19 mouse cellular contexts compared by ENCODE assay signal in genomic region chr11:108420751-108421150, GRCm38 (mm10). TPM values are rescaled to one million over a fixed set of nuclear protein-coding genes. Genes with fewer than 3 reads are reported as not detected.
DNase-seq lines count a peak whose midpoint lies in the region; ATAC-seq and TF ChIP-seq lines count a peak whose summit lies in the region.
"Had no signal": no experiment of that assay in that cellular context is flagged by ENCODE, and none has a peak within 500 bp of the region (broad histone marks: within the 10 kb centered on the region; RNA-seq: fewer than 3 reads in every experiment).

No protein-coding gene starts in this region.

- no peak overlapping the region for H3K9ac ChIP-seq in stomach, embryonic 14.5 days (replicated peaks; ENCODE audit: low read depth, low read length)
- no peak overlapping the region for H3K9ac ChIP-seq in stomach, postnatal 0 days (ENCODE audit: low read length)
- no peak overlapping the region for H3K9ac ChIP-seq in ES-E14 (ENCODE audit: insufficient read depth, low read depth, low read length, poor library complexity, severe bottlenecking)
- H3K9ac ChIP-seq in stomach, embryonic 15.5 days = no peak overlapping the region
- H3K9ac ChIP-seq in hindbrain, embryonic 16.5 days (ENCODE audit: low read depth, low read length) = no peak overlapping the region
- H3K9ac ChIP-seq: forebrain, embryonic 13.5 days; forebrain, postnatal 0 days; heart, embryonic 13.5 days; hindbrain, embryonic 15.5 days had no signal

- in situ Hi-C loops in ES-E14 (cut with MboI; ENCODE audit: low sequenced_read_pairs in 2 of 2, unreplicated experiment in 2 of 2) = no loop called here

- H3K27ac ChIP-seq in stomach, embryonic 14.5 days (ENCODE audit: low read length) = no peak overlapping the region
- H3K27ac ChIP-seq in stomach, postnatal 0 days (replicated peaks) = no peak overlapping the region
- H3K27ac ChIP-seq in ES-E14 (ENCODE audit: insufficient read depth, low read depth, low read length, poor library complexity, severe bottlenecking) = no peak overlapping the region
- H3K27ac ChIP-seq in stomach, embryonic 15.5 days = no peak overlapping the region
- H3K27ac ChIP-seq in hindbrain, embryonic 16.5 days (ENCODE audit: low read depth, low read length) = no peak overlapping the region
- H3K27ac ChIP-seq: embryonic facial prominence, embryonic 10.5 days; forebrain, embryonic 13.5 days; heart, embryonic 13.5 days; hindbrain, embryonic 15.5 days had no signal

- no peak for TF ChIP-seq EP300 in stomach, postnatal 0 days (optimal IDR thresholded peaks at IDR 0.05)

- no peaks in the 10 kb centered on the region for H3K4me1 ChIP-seq in stomach, embryonic 14.5 days (ENCODE audit: control insufficient read depth, insufficient read depth, low read length)
- H3K4me1 ChIP-seq in stomach, postnatal 0 days (replicated peaks; ENCODE audit: control insufficient read depth, insufficient read depth) = no peaks in the 10 kb centered on the region
- peaks cover 0 to 7% of the 10 kb centered on the region in 2 experiments; a peak in 2 of 4 replicates for H3K4me1 ChIP-seq in ES-E14 (ENCODE audit: control insufficient read depth in 2 of 2, insufficient read depth in 2 of 2, low read length in 2 of 2, poor library complexity in 1 of 2)
- H3K4me1 ChIP-seq in stomach, embryonic 15.5 days = no peaks in the 10 kb centered on the region
- peaks cover 8% of the 10 kb centered on the region for H3K4me1 ChIP-seq in hindbrain, embryonic 16.5 days (ENCODE audit: control insufficient read depth, insufficient read depth, low read depth, low read length)

- TF ChIP-seq CTCF in stomach, postnatal 0 days (IDR thresholded peaks at IDR 0.05; ENCODE audit: low read depth) = no peak

- ATAC-seq in stomach, embryonic 14.5 days (ENCODE audit: insufficient number of reproducible peaks, insufficient read depth, low FRiP score, low read depth) = no peak
- ATAC-seq in stomach, postnatal 0 days (ENCODE audit: low FRiP score, low TSS enrichment) = no peak
- ATAC-seq in stomach, embryonic 15.5 days (ENCODE audit: insufficient read depth, low FRiP score, low read depth) = no peak
- no peak for ATAC-seq in hindbrain, embryonic 16.5 days
- ATAC-seq: activated CD4-positive, CD25-positive, alpha-beta regulatory T cell, adult 4 months; forebrain, embryonic 13.5 days; forebrain, postnatal 0 days; inflammation-experienced regulatory T-cells, adult 6 months had no signal

- H3K27me3 ChIP-seq in stomach, embryonic 14.5 days (ENCODE audit: control insufficient read depth, insufficient read depth, low read length) = no peaks in the 10 kb centered on the region
- H3K27me3 ChIP-seq in stomach, postnatal 0 days (ENCODE audit: control insufficient read depth, insufficient read depth, low read length) = no peaks in the 10 kb centered on the region
- no peaks in the 10 kb centered on the region for H3K27me3 ChIP-seq in stomach, embryonic 15.5 days (replicated peaks)
- no peaks in the 10 kb centered on the region for H3K27me3 ChIP-seq in hindbrain, embryonic 16.5 days (replicated peaks; ENCODE audit: control insufficient read depth, insufficient read depth, low read length)
- H3K27me3 ChIP-seq: hindbrain, embryonic 15.5 days had no signal

- no peak overlapping the region for H3K4me3 ChIP-seq in stomach, embryonic 14.5 days (ENCODE audit: low read depth, low read length)
- no peak overlapping the region for H3K4me3 ChIP-seq in stomach, postnatal 0 days (ENCODE audit: low read depth, low read length)
- H3K4me3 ChIP-seq in ES-E14 (ENCODE audit: insufficient read depth in 1 of 2, low read depth in 1 of 2, low read length in 2 of 2, poor library complexity in 1 of 2, severe bottlenecking in 1 of 2) = no peak overlapping the region
- no peak overlapping the region for H3K4me3 ChIP-seq in stomach, embryonic 15.5 days (replicated peaks)
- H3K4me3 ChIP-seq in hindbrain, embryonic 16.5 days (ENCODE audit: low read length) = no peak overlapping the region
- H3K4me3 ChIP-seq: embryonic facial prominence, embryonic 10.5 days; forebrain, embryonic 13.5 days; heart, embryonic 13.5 days; hindbrain, embryonic 15.5 days had no signal

- peak overlapping the region; percentile 14; the same call in 1 of the 2 replicates for H3K4me2 ChIP-seq in stomach, embryonic 14.5 days (replicated peaks; ENCODE audit: low read depth, low read length)
- no peak overlapping the region for H3K4me2 ChIP-seq in stomach, postnatal 0 days (replicated peaks; ENCODE audit: low read depth)
- H3K4me2 ChIP-seq in stomach, embryonic 15.5 days = 0 out of 2 replicates have a peak overlapping the region, but pooled peaks have one; percentile 3
- H3K4me2 ChIP-seq in hindbrain, embryonic 16.5 days (ENCODE audit: low read length) = no peak overlapping the region
- H3K4me2 ChIP-seq: forebrain, embryonic 13.5 days; heart, embryonic 13.5 days; hindbrain, embryonic 15.5 days had no signal

- H3K36me3 ChIP-seq in stomach, embryonic 14.5 days (ENCODE audit: control insufficient read depth, insufficient read depth, low read length) = no peaks in the 10 kb centered on the region
- no peaks in the 10 kb centered on the region for H3K36me3 ChIP-seq in stomach, postnatal 0 days (ENCODE audit: control insufficient read depth, insufficient read depth, low read length)
- no peaks in the 10 kb centered on the region for H3K36me3 ChIP-seq in ES-E14 (ENCODE audit: control insufficient read depth, insufficient read depth, low read length, poor library complexity, severe bottlenecking)
- H3K36me3 ChIP-seq in stomach, embryonic 15.5 days = no peaks in the 10 kb centered on the region
- H3K36me3 ChIP-seq in hindbrain, embryonic 16.5 days (ENCODE audit: control insufficient read depth, insufficient read depth, low read length) = no peaks in the 10 kb centered on the region
- H3K36me3 ChIP-seq: embryonic facial prominence, embryonic 10.5 days; heart, embryonic 13.5 days; hindbrain, embryonic 15.5 days had no signal

- 59% methylated on average over 4 of the region's 4 CpGs for WGBS in stomach, embryonic 14.5 days
- 61% methylated on average over 4 of the region's 4 CpGs for WGBS in stomach, postnatal 0 days
- WGBS in stomach, embryonic 15.5 days = 61% methylated on average over 4 of the region's 4 CpGs
- WGBS in hindbrain, embryonic 16.5 days = 75% methylated on average over 4 of the region's 4 CpGs

- H3K9me3 ChIP-seq in stomach, embryonic 14.5 days (ENCODE audit: control insufficient read depth, low read depth, low read length) = no peaks in the 10 kb centered on the region
- H3K9me3 ChIP-seq in stomach, postnatal 0 days (ENCODE audit: control insufficient read depth, low read length) = no peaks in the 10 kb centered on the region
- no peaks in the 10 kb centered on the region for H3K9me3 ChIP-seq in ES-E14 (ENCODE audit: control insufficient read depth, insufficient read depth, low read depth, low read length)
- H3K9me3 ChIP-seq in stomach, embryonic 15.5 days = no peaks in the 10 kb centered on the region
- H3K9me3 ChIP-seq in hindbrain, embryonic 16.5 days (ENCODE audit: control insufficient read depth, low read length) = no peaks in the 10 kb centered on the region
- H3K9me3 ChIP-seq: embryonic facial prominence, embryonic 10.5 days; forebrain, embryonic 13.5 days; heart, embryonic 13.5 days; hindbrain, embryonic 15.5 days had no signal

- DNase-seq in stomach, postnatal 0 days (ENCODE audit: low spot score) = no peak
- DNase-seq in ES-E14 (ENCODE audit: low read depth, low spot score) = peak; percentile 63
- DNase-seq in ZHBTc4 (ENCODE audit: low read depth, low spot score) = peak; percentile 87
- no peak for DNase-seq in adrenal gland, postnatal 36 days
- DNase-seq: adrenal gland, postnatal 14 days; cerebellum, adult 2 months; cerebellum, postnatal 10 days; forebrain, postnatal 0 days; gastrocnemius, postnatal 25 days; heart, postnatal 36 days had no signal

TF ChIP-seq in ES-E14, 5 proteins besides CTCF, POLR2A, EP300 and RAD21:
- TF ChIP-seq ZC3H11A (IDR thresholded peaks at IDR 0.05; ENCODE audit: borderline replicate concordance, low read depth, low read length) = no peak
- no peak for TF ChIP-seq CHD2 (IDR thresholded peaks at IDR 0.05; ENCODE audit: low read depth, low read length)
- no peak for TF ChIP-seq ZNF384 (IDR thresholded peaks at IDR 0.05; ENCODE audit: low read depth, low read length)
- TF ChIP-seq MAFK (IDR thresholded peaks at IDR 0.05; ENCODE audit: insufficient read depth, low read depth, low read length) = no peak
- no peak for TF ChIP-seq HCFC1 (IDR thresholded peaks at IDR 0.05; ENCODE audit: borderline replicate concordance, insufficient read depth, low read length)

RNA-seq across cellular contexts. Expression of gene Cep112, which starts 4.2 kb away (rescaled TPM):
- polyA plus RNA-seq in stomach, embryonic 14.5 days (2014; fragmentation: Nextera tagmentation; extraction: Ambion mirVana) = 20.6 and 24.1 TPM in 2 replicates
- 3.3 and 3.5 TPM in 2 replicates for polyA plus RNA-seq in stomach, postnatal 0 days (2015; fragmentation: Nextera tagmentation; extraction: Ambion mirVana)
- 0.85 and 1.5 TPM in 2 replicates for total RNA-seq in ES-E14 (2012; rRNA removed)
- 12.3 and 14.0 TPM in 2 replicates for polyA plus RNA-seq in stomach, embryonic 15.5 days (2015; fragmentation: Nextera tagmentation; extraction: Ambion mirVana)
- 12.7 and 13.2 TPM in 2 replicates for polyA plus RNA-seq in hindbrain, embryonic 16.5 days (2015; fragmentation: Nextera tagmentation; extraction: Ambion mirVana)
- total RNA-seq in adrenal gland, postnatal 36 days (2021) = 10 to 100 TPM; 10.5 to 11.3 TPM

Comparison
In these comparisons a context has a peak if more than half of its experiments do, and no peak if none do; other contexts are left out.
1. H3K4me2 ChIP-seq: peak in stomach, embryonic 14.5 days (single experiment) and stomach, embryonic 15.5 days (single experiment); none in stomach, postnatal 0 days (single experiment) and hindbrain, embryonic 16.5 days (single experiment).
2. DNase-seq: peak in ES-E14 (single experiment) and ZHBTc4 (single experiment); none in stomach, postnatal 0 days (single experiment) and adrenal gland, postnatal 36 days (0 of 2).